Mouse (Mus musculus): ENCODE measurements around the gene Psmc1. TPM values are rescaled to one million over a fixed set of nuclear protein-coding genes. Genes with fewer than 3 reads are reported as not detected.

Psmc1 gene
- polyA plus RNA-seq, 1 experiment: 492 TPM

DNA sequence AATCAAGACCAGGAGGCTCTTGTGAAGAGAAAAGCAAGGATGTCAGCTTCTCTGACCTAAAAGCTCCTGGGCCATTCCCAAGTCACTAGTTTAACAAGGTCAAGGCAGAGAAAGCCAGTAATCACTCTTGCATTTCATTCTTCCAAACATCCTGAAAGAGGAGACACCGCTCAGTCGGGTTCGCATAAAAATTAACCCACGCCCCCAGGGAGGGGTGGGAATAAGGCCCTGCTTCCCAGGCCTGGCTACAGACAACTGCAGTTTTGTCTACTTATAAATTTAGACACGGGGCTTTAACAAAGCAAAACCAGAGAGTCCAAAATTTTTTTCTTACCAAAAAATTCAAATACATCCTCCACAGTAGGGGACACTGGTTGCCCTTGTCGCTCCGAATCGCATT, 19.0 kb downstream of the Psmc1 start:
- WGBS: 81% methylated on average over 8 of the region's 8 CpGs
- no peak overlapping the region for H3K27ac ChIP-seq (ENCODE audit: insufficient read depth, low read depth, low read length)

DNA sequence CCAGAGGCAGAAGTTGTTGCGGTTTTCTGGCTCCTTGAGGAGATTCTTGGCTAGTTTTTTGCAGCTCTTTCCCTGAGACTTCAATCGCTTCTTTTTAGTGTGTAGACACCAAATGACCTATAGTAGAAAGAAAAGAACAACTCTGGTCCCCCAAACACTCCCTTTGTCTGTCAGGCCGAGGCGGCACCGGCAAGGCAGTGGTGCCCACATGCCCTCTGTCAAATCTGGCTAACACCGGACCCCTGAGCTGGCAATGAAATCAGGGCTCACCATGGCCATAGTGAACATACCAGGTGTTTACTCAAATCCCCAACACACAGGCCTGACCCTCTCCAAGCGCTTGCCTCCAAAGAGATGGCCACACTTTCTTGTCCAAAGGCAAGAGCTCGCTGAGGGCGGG, 21.2 kb downstream of the Psmc1 start:
- no peak for TF ChIP-seq POLR2A (IDR thresholded peaks at IDR 0.05; ENCODE audit: insufficient read depth, low read depth, low read length)
- TF ChIP-seq CTCF (IDR thresholded peaks at IDR 0.05; ENCODE audit: insufficient read depth, low read depth, low read length): no peak
- WGBS: 90% methylated on average over 9 of the region's 9 CpGs
- H3K4me3 ChIP-seq (ENCODE audit: insufficient read depth, low read depth, low read length): no peak overlapping the region

More for the DNA sequence above, 19.0 kb downstream of the Psmc1 start:
- TF ChIP-seq CTCF (IDR thresholded peaks at IDR 0.05; ENCODE audit: insufficient read depth, low read depth, low read length) (no peak), POLR2A (IDR thresholded peaks at IDR 0.05; ENCODE audit: insufficient read depth, low read depth, low read length) (no peak)
- Histone ChIP-seq H3K4me1 (ENCODE audit: control insufficient read depth, insufficient read depth, low read length) (peaks cover 21% of the 10 kb centered on the region), H3K4me3 (ENCODE audit: insufficient read depth, low read depth, low read length) (no peak overlapping the region)

DNA sequence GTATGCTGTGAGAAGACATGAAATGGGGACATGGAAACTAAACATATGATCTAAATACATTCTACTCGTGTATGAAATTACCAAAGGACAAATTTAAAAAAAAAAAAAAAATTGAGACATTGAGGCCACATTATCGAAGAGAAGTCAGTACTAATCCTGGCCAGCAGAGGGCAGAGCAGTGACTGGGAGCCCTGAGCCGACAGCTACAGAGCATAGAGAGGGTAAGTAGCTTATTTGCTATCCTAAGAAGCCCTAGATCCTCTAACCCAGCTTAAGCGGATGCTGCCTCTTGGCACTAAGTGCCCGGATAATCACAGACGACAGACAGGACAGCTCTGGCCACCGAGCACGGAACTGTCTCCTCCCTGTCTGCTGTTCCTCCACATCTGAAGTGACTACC, 21.7 kb downstream of the Psmc1 start:
- TF ChIP-seq POLR2A (IDR thresholded peaks at IDR 0.05; ENCODE audit: insufficient read depth, low read depth, low read length): no peak
- TF ChIP-seq CTCF (IDR thresholded peaks at IDR 0.05; ENCODE audit: insufficient read depth, low read depth, low read length): no peak; the same call in 1 of the 2 replicates
- Histone ChIP-seq H3K4me1 (ENCODE audit: control insufficient read depth, insufficient read depth, low read length) (peaks cover 15% of the 10 kb centered on the region), H3K27ac (ENCODE audit: insufficient read depth, low read depth, low read length) (no peak overlapping the region), H3K4me3 (ENCODE audit: insufficient read depth, low read depth, low read length) (no peak overlapping the region)
- 19% methylated on average over 8 of the region's 8 CpGs for WGBS

More for the DNA sequence above, 21.2 kb downstream of the Psmc1 start:
- Histone ChIP-seq H3K27ac (ENCODE audit: insufficient read depth, low read depth, low read length) (no peak overlapping the region), H3K4me1 (ENCODE audit: control insufficient read depth, insufficient read depth, low read length) (peaks cover 17% of the 10 kb centered on the region)

DNA sequence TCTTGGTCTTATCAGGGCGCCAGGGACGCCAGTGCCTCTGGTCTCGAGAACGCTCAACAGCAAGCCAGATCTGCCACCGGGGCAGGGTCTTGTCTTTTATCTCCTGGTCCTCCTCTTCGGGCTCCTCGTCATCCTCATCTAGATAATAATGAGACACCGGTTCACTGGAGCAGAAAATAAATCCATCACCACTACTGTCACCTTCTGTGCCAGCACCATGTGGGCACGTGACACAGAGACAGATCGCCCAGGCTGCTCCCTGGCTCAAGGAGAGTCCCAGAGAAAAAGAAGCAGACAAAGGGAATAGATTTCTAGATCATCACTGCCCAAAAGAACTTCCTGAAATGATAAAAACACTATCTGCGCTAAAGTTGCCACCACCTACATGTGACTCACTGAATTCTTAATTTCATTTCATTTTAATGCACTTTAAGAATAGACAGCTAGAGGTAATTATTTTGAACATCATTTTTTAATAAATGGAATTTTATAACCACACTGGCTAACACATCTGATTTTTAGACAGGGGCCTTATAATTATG, 24.5 kb downstream of the Psmc1 start:
- no peak for TF ChIP-seq CTCF (IDR thresholded peaks at IDR 0.05; ENCODE audit: insufficient read depth, low read depth, low read length)
- no peak for TF ChIP-seq POLR2A (IDR thresholded peaks at IDR 0.05; ENCODE audit: insufficient read depth, low read depth, low read length)
- 69% methylated on average over 11 of the region's 11 CpGs for WGBS
- H3K4me1 ChIP-seq (ENCODE audit: control insufficient read depth, insufficient read depth, low read length): 0 out of 2 replicates have a peak, but pooled peaks cover 4% of the 10 kb centered on the region
- no peak overlapping the region for H3K27ac ChIP-seq (ENCODE audit: insufficient read depth, low read depth, low read length)
- no peak overlapping the region for H3K4me3 ChIP-seq (ENCODE audit: insufficient read depth, low read depth, low read length)

DNA sequence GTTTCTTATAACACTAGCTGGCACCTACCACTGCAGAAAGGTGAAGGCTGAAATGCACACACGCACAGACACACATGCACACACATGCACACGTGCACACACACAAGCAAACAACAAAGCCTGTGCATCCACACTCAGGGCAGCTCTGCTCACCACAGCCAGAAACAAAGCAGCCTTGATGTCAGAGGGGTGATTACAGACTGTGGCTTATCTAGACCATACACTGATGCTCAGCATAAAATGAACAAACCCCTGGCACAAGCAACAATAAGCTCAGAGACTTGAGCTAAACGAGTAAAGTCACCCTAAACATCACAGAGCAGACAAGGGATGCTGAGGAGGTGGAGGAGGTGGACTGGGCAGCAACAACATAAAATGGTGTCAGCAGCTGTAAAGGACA, 25.2 kb downstream of the Psmc1 start:
- Histone ChIP-seq H3K4me1 (ENCODE audit: control insufficient read depth, insufficient read depth, low read length) (0 out of 2 replicates have a peak, but pooled peaks cover 4% of the 10 kb centered on the region), H3K4me3 (ENCODE audit: insufficient read depth, low read depth, low read length) (no peak overlapping the region), H3K27ac (ENCODE audit: insufficient read depth, low read depth, low read length) (no peak overlapping the region)
- 75% methylated on average over 3 of the region's 3 CpGs for WGBS
- no peak for TF ChIP-seq POLR2A (IDR thresholded peaks at IDR 0.05; ENCODE audit: insufficient read depth, low read depth, low read length)
- TF ChIP-seq CTCF (IDR thresholded peaks at IDR 0.05; ENCODE audit: insufficient read depth, low read depth, low read length): no peak

DNA sequence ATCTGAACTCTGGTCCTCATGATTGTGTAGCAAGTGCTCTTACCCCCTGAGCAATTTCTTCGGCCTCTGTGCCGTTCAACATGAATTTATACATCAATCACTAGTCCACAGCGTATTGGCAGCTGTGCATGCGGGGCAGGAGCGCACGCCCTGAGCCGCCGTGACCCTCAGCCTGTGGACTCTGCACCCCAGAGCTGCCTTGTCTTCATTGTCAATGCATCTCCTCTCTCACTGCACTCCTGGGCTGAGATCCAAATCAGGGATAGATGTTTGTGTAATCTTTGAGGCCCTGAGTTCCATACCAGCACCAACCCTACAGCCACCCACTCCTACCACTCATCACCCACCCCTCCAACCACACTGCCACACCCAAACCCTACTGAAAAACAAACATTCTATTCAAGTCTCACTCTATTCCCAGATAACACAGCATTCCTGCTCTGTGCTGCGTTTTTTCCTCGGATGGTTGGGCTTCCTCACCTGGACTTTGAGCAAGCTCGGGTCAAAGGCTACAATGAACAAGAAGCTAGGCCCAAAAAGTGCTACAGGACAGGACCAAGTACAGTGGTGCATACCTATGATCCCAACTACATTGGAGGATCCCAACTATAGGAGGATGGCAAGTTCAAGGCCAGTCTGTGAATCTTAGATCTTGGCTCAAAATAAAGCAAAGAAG, 33.0 kb downstream of the Psmc1 start:
- Histone ChIP-seq H3K4me3 (ENCODE audit: insufficient read depth, low read depth, low read length) (no peak overlapping the region), H3K27ac (ENCODE audit: insufficient read depth, low read depth, low read length) (no peak overlapping the region), H3K4me1 (ENCODE audit: control insufficient read depth, insufficient read depth, low read length) (peaks cover 3% of the 10 kb centered on the region; the same call in 1 of the 2 replicates)
- no peak for TF ChIP-seq POLR2A (IDR thresholded peaks at IDR 0.05; ENCODE audit: insufficient read depth, low read depth, low read length)
- TF ChIP-seq CTCF (IDR thresholded peaks at IDR 0.05; ENCODE audit: insufficient read depth, low read depth, low read length): no peak
- 93% methylated on average over 11 of the region's 11 CpGs for WGBS

DNA sequence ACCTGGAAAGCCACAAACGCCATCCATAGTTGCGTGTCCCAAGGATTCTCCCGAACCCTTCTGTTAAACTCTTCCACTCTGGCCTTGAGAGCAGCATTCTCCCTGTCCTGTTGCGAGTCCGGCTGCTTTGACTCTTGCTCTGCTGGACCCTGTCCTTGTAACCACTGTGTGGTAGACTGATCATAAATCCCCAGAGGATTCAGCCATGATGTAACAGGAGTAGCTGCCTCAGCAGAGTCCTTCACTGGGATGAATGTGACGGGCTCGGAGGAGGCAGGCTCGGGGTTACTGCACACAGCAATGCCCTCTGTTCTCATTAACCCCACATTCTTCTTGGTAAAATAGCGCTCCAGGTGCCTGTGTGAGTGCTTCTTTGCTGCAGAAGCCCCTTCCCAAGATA, 33.8 kb downstream of the Psmc1 start:
- TF ChIP-seq CTCF (IDR thresholded peaks at IDR 0.05; ENCODE audit: insufficient read depth, low read depth, low read length) (no peak), POLR2A (IDR thresholded peaks at IDR 0.05; ENCODE audit: insufficient read depth, low read depth, low read length) (no peak)
- Histone ChIP-seq H3K4me3 (ENCODE audit: insufficient read depth, low read depth, low read length) (no peak overlapping the region), H3K27ac (ENCODE audit: insufficient read depth, low read depth, low read length) (no peak overlapping the region), H3K4me1 (ENCODE audit: control insufficient read depth, insufficient read depth, low read length) (peaks cover 3% of the 10 kb centered on the region; the same call in 1 of the 2 replicates)
- WGBS: 98% methylated on average over 9 of the region's 9 CpGs

DNA sequence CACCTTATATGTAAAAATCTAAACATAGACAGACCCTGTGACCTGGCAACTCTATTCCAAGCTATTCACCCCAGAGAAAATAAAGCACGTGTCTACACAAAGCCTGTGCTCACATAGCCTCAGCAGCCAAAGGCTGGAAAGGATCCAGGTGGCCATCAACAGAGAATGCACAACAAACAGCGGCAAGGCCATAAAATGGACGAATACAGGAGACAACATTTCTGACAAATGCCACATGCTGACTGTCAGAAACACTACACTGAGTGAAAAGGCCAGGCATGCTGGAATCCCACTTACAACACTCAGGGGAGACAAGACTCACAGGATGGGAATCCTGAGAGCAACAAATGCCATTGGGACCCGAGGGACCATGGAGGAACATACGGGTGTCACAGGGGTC, 34.3 kb downstream of the Psmc1 start:
- no peak for TF ChIP-seq CTCF (IDR thresholded peaks at IDR 0.05; ENCODE audit: insufficient read depth, low read depth, low read length)
- no peak for TF ChIP-seq POLR2A (IDR thresholded peaks at IDR 0.05; ENCODE audit: insufficient read depth, low read depth, low read length)
- H3K27ac ChIP-seq (ENCODE audit: insufficient read depth, low read depth, low read length): no peak overlapping the region
- no peak overlapping the region for H3K4me3 ChIP-seq (ENCODE audit: insufficient read depth, low read depth, low read length)
- H3K4me1 ChIP-seq (ENCODE audit: control insufficient read depth, insufficient read depth, low read length): peaks cover 3% of the 10 kb centered on the region; the same call in 1 of the 2 replicates
- 57% methylated on average over 5 of the region's 5 CpGs for WGBS

DNA sequence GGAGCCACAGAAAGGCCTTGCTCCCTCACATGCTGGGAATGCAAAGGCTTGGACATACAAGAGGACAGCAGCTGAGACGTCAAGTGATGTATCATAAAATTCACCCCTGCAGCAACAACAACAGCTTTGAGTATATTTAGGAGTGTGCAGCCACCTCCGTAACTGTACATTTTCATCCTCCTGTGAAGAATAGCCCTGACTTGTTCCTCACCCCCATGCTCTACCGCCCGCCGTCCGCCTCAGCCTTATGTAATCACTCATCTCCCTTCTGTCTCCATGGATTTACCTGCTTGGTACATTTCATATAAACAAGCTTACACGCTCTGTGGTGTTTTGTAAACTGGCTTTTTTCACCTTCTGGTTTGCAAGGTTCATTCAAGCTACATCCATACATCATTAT, 42.5 kb downstream of the Psmc1 start:
- Histone ChIP-seq H3K4me3 (ENCODE audit: insufficient read depth, low read depth, low read length) (no peak overlapping the region), H3K27ac (ENCODE audit: insufficient read depth, low read depth, low read length) (no peak overlapping the region), H3K4me1 (ENCODE audit: control insufficient read depth, insufficient read depth, low read length) (no peaks in the 10 kb centered on the region)
- WGBS: 90% methylated on average over 7 of the region's 7 CpGs
- no peak for TF ChIP-seq POLR2A (IDR thresholded peaks at IDR 0.05; ENCODE audit: insufficient read depth, low read depth, low read length)
- no peak for TF ChIP-seq CTCF (IDR thresholded peaks at IDR 0.05; ENCODE audit: insufficient read depth, low read depth, low read length)

Data from olfactory bulb, adult 2 months (tissue).